Mouse (Mus musculus) neural tube, embryonic 14.5 days (tissue): ENCODE measurements around the gene Lzts2. TPM values are rescaled to one million over a fixed set of nuclear protein-coding genes. Genes with fewer than 3 reads are reported as not detected.

Source experiments
- ATAC-seq: fragments of 200-750 bp; cut with Nextera tagmentation; 2 replicates; pipeline ENCODE4 v1.8.0; 2017; ENCODE audit warnings: low read depth, mild to moderate bottlenecking, moderate TSS enrichment, moderate library complexity
- H3K27ac ChIP-seq: fragments of 300-500 bp; sonication (generic); 2 replicates; pipeline ENCODE4 v1.5.1; 2014; ENCODE audit warnings: low read depth, mild to moderate bottlenecking, control low read depth, low read length, moderate library complexity, mixed read lengths
- H3K27me3 ChIP-seq: fragments of 300-500 bp; sonication (generic); 2 replicates; pipeline ENCODE4 v1.6.1; 2014; ENCODE audit warnings: low read length; ENCODE audit not compliant: control insufficient read depth, insufficient read depth
- H3K36me3 ChIP-seq: fragments of 300-500 bp; sonication (generic); 2 replicates; pipeline ENCODE4 v1.6.1; 2014; ENCODE audit warnings: low read length, mixed read lengths; ENCODE audit not compliant: control insufficient read depth, insufficient read depth
- H3K4me1 ChIP-seq: fragments of 300-500 bp; sonication (generic); 2 replicates; pipeline ENCODE4 v1.6.1; 2014; ENCODE audit warnings: low read length; ENCODE audit not compliant: control insufficient read depth, insufficient read depth
- H3K4me2 ChIP-seq: fragments of 300-500 bp; sonication (generic); 2 replicates; pipeline ENCODE4 v1.6.1; 2014; ENCODE audit warnings: mild to moderate bottlenecking, low read depth, low read length, control low read depth
- H3K4me3 ChIP-seq: fragments of 300-500 bp; sonication (generic); 2 replicates; pipeline ENCODE4 v1.5.1; 2014; ENCODE audit warnings: low read depth, low read length, control low read depth, mixed read lengths
- H3K9ac ChIP-seq: fragments of 300-500 bp; sonication (generic); replicated peaks from 2 replicates; pipeline ENCODE4 v1.6.1; 2014; ENCODE audit warnings: low read depth, mild to moderate bottlenecking, control low read depth, low read length, mixed read lengths
- H3K9me3 ChIP-seq: fragments of 300-500 bp; sonication (generic); 2 replicates; pipeline ENCODE4 v1.6.1; 2016; ENCODE audit warnings: low read length; ENCODE audit not compliant: control insufficient read depth
- WGBS: fragments of 180-500 bp; shearing (Covaris S2); extraction: QIAGEN DNeasy Blood & Tissue Kit; methylation state at CpG from one replicate; pipeline ENCODE4 v1.1.7; 2014; 5-methylcytosine and 5-hydroxymethylcytosine counted together
- polyA plus RNA-seq: library from polyadenylated mRNA; unstranded; fragments of >200 nt; fragmentation: Nextera tagmentation; extraction: Ambion mirVana; gene quantifications from 2 replicates; pipeline ENCODE4 v1.2.1, GENCODE M21; 2014

Lzts2 gene
- 16.1 and 20.3 TPM in 2 replicates for polyA plus RNA-seq

- Histone ChIP-seq H3K27ac (peak within 1 kb of the TSS; percentile 16; the same call in 1 of the 2 replicates), H3K36me3 (peaks cover 20% of the 10 kb centered on the region; the same call in 1 of the 2 replicates), H3K9me3 (no peaks in the 10 kb centered on the region), H3K4me2 (peak within 1 kb of the TSS; percentile 91), H3K4me3 (peak within 1 kb of the TSS; percentile 31), H3K27me3 (no peaks in the 10 kb centered on the region), H3K9ac (peak within 1 kb of the TSS; percentile 35; the same call in 1 of the 2 replicates), H3K4me1 (peaks cover 30% of the 10 kb centered on the region)
- WGBS = 10% methylated on average over 10 of the region's 10 CpGs
- ATAC-seq = no peak
Observed at GRCm38 (mm10) chr19:45014335-45014971, at the start of gene Lzts2. Gene Lzts2, plus strand, starts transcription at chr19:45014414.

DNA sequence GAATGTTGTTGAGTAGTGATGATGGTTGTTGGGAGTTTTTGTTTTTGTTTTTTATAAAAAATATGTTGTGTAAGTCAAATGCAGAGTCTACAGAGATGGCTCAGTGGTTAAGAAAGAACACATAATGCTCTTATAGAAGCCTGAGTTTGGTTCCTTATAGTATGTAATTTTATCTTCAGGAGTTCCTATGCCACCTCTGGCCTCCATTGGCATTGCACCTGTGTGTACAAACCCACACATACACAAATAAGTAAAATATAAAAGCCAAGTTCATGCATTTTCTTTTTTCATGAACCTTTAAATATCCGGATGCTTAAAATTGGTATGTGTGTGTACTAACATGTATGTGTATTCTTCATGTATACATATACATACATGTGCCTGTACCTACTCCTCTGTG lies 48.2 kb upstream of the Lzts2 start:
- H3K4me3 ChIP-seq = no peak overlapping the region
- no peak overlapping the region for H3K27ac ChIP-seq
- no peaks in the 10 kb centered on the region for H3K4me1 ChIP-seq
- H3K4me2 ChIP-seq = no peak overlapping the region
- ATAC-seq = no peak
- no peak overlapping the region for H3K9ac ChIP-seq
- H3K36me3 ChIP-seq = peaks cover 64% of the 10 kb centered on the region
- H3K27me3 ChIP-seq = no peaks in the 10 kb centered on the region
- no peaks in the 10 kb centered on the region for H3K9me3 ChIP-seq
- WGBS = 100% methylated on average over 1 of the region's 1 CpGs

DNA sequence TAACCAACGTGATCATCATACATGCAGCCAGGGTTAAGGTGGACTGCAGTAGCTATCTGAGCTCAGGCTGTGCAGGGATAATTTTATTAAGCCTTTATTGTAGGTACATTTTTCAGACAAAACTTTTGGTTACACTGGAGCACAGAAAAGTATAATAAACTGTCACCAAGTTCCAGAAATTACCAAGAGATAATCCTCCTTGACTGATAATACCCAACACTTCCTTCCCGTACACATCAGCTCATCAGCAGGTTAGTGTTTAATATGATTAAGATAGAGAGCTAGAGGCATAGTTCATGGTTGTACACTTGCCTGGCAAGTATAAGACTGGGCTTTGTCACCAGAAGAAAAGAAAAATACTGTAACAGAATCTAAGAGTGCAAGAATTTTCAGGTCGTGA lies 45.9 kb upstream of the Lzts2 start:
- no peak for ATAC-seq
- Histone ChIP-seq H3K4me3 (no peak overlapping the region), H3K4me2 (no peak overlapping the region), H3K9ac (no peak overlapping the region), H3K27me3 (no peaks in the 10 kb centered on the region), H3K4me1 (no peaks in the 10 kb centered on the region), H3K9me3 (no peaks in the 10 kb centered on the region), H3K36me3 (peaks cover 62% of the 10 kb centered on the region), H3K27ac (no peak overlapping the region)
- 89% methylated on average over 3 of the region's 3 CpGs for WGBS

DNA sequence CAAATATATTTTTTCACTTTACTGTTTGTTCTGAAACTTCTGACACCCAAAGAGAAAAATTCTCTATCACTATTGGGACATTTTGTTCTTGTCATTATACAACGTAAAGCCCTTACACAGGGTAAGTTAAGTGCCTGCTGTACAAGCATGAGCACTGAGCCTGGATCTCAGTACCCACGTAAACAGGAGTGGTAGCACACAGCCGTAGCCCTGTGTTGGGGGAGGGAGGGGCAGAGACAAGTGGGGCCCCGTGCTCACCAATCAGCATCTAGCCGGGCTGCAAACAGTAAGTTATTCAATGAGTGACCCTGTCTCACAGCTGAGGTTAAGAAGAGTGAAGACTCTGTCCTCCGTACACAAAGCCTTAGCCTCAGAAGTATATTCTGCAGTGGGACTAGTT lies 37.6 kb upstream of the Lzts2 start:
- no peak overlapping the region for H3K4me3 ChIP-seq
- 79% methylated on average over 6 of the region's 6 CpGs for WGBS
- H3K9me3 ChIP-seq = no peaks in the 10 kb centered on the region
- H3K4me2 ChIP-seq = no peak overlapping the region
- ATAC-seq = no peak
- no peaks in the 10 kb centered on the region for H3K27me3 ChIP-seq
- H3K9ac ChIP-seq = no peak overlapping the region
- peaks cover 63% of the 10 kb centered on the region for H3K36me3 ChIP-seq
- no peak overlapping the region for H3K27ac ChIP-seq
- H3K4me1 ChIP-seq = no peaks in the 10 kb centered on the region

DNA sequence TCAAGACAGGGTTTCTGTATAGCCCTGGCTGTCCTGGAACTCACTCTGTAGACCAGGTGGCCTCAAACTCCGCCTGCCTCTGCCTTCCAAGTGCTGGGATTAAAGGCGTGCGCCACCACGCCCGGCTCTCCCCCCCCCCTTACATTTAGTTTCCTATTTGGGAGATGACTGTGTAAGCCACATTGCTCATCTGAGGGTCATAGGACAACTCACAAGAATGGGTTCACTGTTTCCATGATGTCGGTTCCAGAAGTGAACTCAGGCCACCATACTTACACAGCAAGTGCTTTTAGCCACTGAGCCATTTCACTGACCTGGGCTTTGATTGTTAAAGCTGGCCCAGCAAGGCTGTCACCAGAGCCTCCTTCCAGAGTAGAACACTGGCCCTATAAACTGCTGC lies 37.1 kb upstream of the Lzts2 start:
- Histone ChIP-seq H3K9ac (no peak overlapping the region), H3K4me1 (no peaks in the 10 kb centered on the region), H3K27ac (no peak overlapping the region), H3K36me3 (peaks cover 64% of the 10 kb centered on the region), H3K4me2 (no peak overlapping the region), H3K4me3 (no peak overlapping the region), H3K27me3 (no peaks in the 10 kb centered on the region), H3K9me3 (no peaks in the 10 kb centered on the region)
- WGBS = 93% methylated on average over 6 of the region's 6 CpGs
- ATAC-seq = no peak

- Histone ChIP-seq H3K27ac (no peak overlapping the region), H3K36me3 (peaks cover 36% of the 10 kb centered on the region), H3K9ac (no peak overlapping the region), H3K27me3 (no peaks in the 10 kb centered on the region), H3K4me2 (no peak overlapping the region), H3K9me3 (no peaks in the 10 kb centered on the region), H3K4me1 (no peaks in the 10 kb centered on the region), H3K4me3 (no peak overlapping the region)
- 93% methylated on average over 2 of the region's 2 CpGs for WGBS
- ATAC-seq = no peak
Observed at GRCm38 (mm10) chr19:44980787-44981186, 33.4 kb upstream of the Lzts2 start.

DNA sequence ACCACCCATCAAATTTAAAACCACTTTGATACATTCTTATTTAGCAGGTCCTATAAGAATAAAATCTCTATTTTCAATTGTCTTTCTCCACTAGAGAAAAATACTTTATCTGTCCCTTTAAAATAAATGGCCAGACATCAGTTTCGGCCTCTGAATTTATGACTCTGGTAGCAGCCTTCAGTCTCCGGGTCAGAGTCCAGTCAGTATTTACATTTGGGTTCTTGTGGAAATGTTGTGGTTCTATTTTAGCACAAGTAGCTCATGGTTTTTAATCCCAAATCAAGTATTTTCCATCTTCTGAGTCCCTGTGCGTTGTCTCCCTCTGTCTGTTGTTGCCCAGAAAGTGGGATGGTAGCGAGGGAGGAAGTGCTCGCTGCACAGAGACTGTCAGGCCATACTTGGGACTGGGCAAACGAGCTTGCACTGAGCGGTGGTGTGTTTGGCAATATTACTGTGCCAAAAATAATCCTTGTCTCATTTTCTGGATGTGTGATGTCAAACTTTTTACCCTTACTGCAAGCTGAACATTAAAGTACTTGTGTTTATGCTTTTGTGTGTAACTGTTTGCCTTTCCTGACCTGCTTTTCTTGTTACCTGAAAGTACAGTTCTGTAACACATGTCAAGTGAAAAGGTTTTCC lies 31.6 kb upstream of the Lzts2 start:
- H3K27ac ChIP-seq = no peak overlapping the region

DNA sequence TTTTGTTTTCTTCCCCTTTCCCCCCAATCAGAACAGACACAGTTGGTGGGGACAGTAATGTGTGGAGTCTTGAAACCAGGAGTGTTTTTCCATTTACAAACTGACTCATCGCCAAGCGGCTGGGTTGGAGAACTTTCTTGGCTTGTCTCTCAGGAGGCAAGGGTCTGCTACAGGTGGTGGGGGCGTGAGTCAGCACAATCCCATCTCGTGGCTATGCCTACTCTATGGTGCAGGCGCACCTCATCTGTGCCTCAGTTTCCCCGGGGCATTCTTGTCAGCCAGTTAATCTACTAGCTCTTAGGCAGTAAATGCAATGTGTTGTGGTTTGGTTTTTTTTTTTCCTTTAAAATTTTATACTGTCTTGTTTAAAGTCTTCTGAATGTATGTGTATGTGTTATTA lies 30.8 kb upstream of the Lzts2 start:
- no peak overlapping the region for H3K4me2 ChIP-seq
- H3K36me3 ChIP-seq = peaks cover 18% of the 10 kb centered on the region
- H3K4me3 ChIP-seq = no peak overlapping the region
- 91% methylated on average over 6 of the region's 6 CpGs for WGBS
- no peak overlapping the region for H3K9ac ChIP-seq
- H3K27me3 ChIP-seq = no peaks in the 10 kb centered on the region
- ATAC-seq = no peak
- no peaks in the 10 kb centered on the region for H3K4me1 ChIP-seq
- H3K27ac ChIP-seq = no peak overlapping the region
- no peaks in the 10 kb centered on the region for H3K9me3 ChIP-seq

More for the DNA sequence above, 31.6 kb upstream of the Lzts2 start:
- no peaks in the 10 kb centered on the region for H3K9me3 ChIP-seq
- no peaks in the 10 kb centered on the region for H3K27me3 ChIP-seq
- ATAC-seq = no peak
- H3K9ac ChIP-seq = no peak overlapping the region
- H3K4me1 ChIP-seq = no peaks in the 10 kb centered on the region
- H3K4me2 ChIP-seq = no peak overlapping the region
- WGBS = 81% methylated on average over 7 of the region's 7 CpGs
- H3K36me3 ChIP-seq = peaks cover 25% of the 10 kb centered on the region
- H3K4me3 ChIP-seq = no peak overlapping the region

GRCm38 (mm10) chr19:44984420-44984819 lies 29.8 kb upstream of the Lzts2 start:
- ATAC-seq = no peak
- 93% methylated on average over 4 of the region's 4 CpGs for WGBS

More at GRCm38 (mm10) chr19:44984420-44984819, 29.8 kb upstream of the Lzts2 start:
- Histone ChIP-seq H3K27ac (no peak overlapping the region), H3K4me2 (no peak overlapping the region), H3K4me1 (no peaks in the 10 kb centered on the region), H3K27me3 (no peaks in the 10 kb centered on the region), H3K9me3 (no peaks in the 10 kb centered on the region), H3K9ac (no peak overlapping the region), H3K36me3 (peaks cover 17% of the 10 kb centered on the region), H3K4me3 (no peak overlapping the region)
